8 mouse cellular contexts compared by ENCODE assay signal in genomic region chr13:90136156-90136910, GRCm38 (mm10). TPM values are rescaled to one million over a fixed set of nuclear protein-coding genes. Genes with fewer than 3 reads are reported as not detected.
A peak's percentile ranks its signal among the peaks of the same experiment; 100 is the strongest.
DNase-seq lines count a peak whose midpoint lies in the region; ATAC-seq and TF ChIP-seq lines count a peak whose summit lies in the region.

No protein-coding gene starts in this region.

- no peak overlapping the region for H3K4me3 ChIP-seq in lung, embryonic 14.5 days (ENCODE audit: low read depth, low read length)

- no peaks in the 10 kb centered on the region for H3K27me3 ChIP-seq in lung, embryonic 14.5 days (ENCODE audit: insufficient read depth, low read length)

- no peaks in the 10 kb centered on the region for H3K36me3 ChIP-seq in lung, embryonic 14.5 days (ENCODE audit: insufficient read depth)

- H3K27ac ChIP-seq in lung, embryonic 14.5 days (ENCODE audit: low read depth): no peak overlapping the region

- peak; percentile 27 for DNase-seq in lung, embryonic 14.5 days
- no peak for DNase-seq in lung, postnatal 36 days
- peak; percentile 31 for DNase-seq in gastrocnemius, postnatal 25 days
- DNase-seq in left cerebral cortex, postnatal 14 days (ENCODE audit: low spot score in 2 of 2): peak; percentile 49 to 61
- DNase-seq in skeletal muscle tissue, adult 2 months (ENCODE audit: low read depth, low spot score): peak; percentile 6
- no peak for DNase-seq in spleen, adult 12 weeks (ENCODE audit: low spot score)
- no peak for DNase-seq in spleen, postnatal 14 days (ENCODE audit: low spot score in 2 of 2)

- no peaks in the 10 kb centered on the region for H3K4me1 ChIP-seq in lung, embryonic 14.5 days (ENCODE audit: insufficient read depth)

- intact Hi-C loops in left cerebral cortex, postnatal 14 days (cut with DNase I): no loop called here

- no peak overlapping the region for H3K9ac ChIP-seq in lung, embryonic 14.5 days

- no peak for TF ChIP-seq CTCF in lung, embryonic 14.5 days (IDR thresholded peaks at IDR 0.05; ENCODE audit: low read depth)

- no peaks in the 10 kb centered on the region for H3K9me3 ChIP-seq in lung, embryonic 14.5 days (ENCODE audit: low read depth, low read length)

- no peak; the same call in 1 of the 2 replicates for ATAC-seq in lung, embryonic 14.5 days (ENCODE audit: insufficient read depth)
- ATAC-seq in common myeloid progenitor, adult 5-6 weeks (replicated peaks; ENCODE audit: low read depth, poor library complexity, severe bottlenecking): peak; percentile 100

- H3K4me2 ChIP-seq in lung, embryonic 14.5 days: no peak overlapping the region

- 85% methylated on average over 3 of the region's 3 CpGs for WGBS in lung, embryonic 14.5 days

RNA-seq across cellular contexts. Expression of gene Xrcc4, which starts 46.9 kb away (rescaled TPM):
- 10.5 and 11.2 TPM in 2 replicates for polyA plus RNA-seq in lung, embryonic 14.5 days (2014; fragmentation: Nextera tagmentation; extraction: Ambion mirVana)
- total RNA-seq in common myeloid progenitor, adult 5-6 weeks (2017): 22.9 and 23.3 TPM in 2 replicates
- 10 to 100 TPM in 1 of 2 experiments, 1 to 10 TPM in 1; 9.3 to 10.2 TPM for total RNA-seq in gastrocnemius, postnatal 25 days (2021)
- 10 to 100 TPM; 13.7 to 18.0 TPM for total RNA-seq in left cerebral cortex, postnatal 14 days (2021)

RNA-seq across cellular contexts. Expression of gene Tmem167, which starts 47.4 kb away (rescaled TPM):
- 75.1 and 77.4 TPM in 2 replicates for polyA plus RNA-seq in lung, embryonic 14.5 days (2014; fragmentation: Nextera tagmentation; extraction: Ambion mirVana)
- 23.9 and 26.1 TPM in 2 replicates for total RNA-seq in common myeloid progenitor, adult 5-6 weeks (2017)
- total RNA-seq in gastrocnemius, postnatal 25 days (2021): 1 to 10 TPM; 7.7 to 7.9 TPM
- total RNA-seq in left cerebral cortex, postnatal 14 days (2021): 10 to 100 TPM; 29.1 to 29.4 TPM

Comparison
In these comparisons a context has a peak if more than half of its experiments do, and no peak if none do; other contexts are left out.
1. DNase-seq: peak in lung, embryonic 14.5 days (single experiment), gastrocnemius, postnatal 25 days (single experiment), left cerebral cortex, postnatal 14 days (2 of 2) and skeletal muscle tissue, adult 2 months (single experiment); none in lung, postnatal 36 days (single experiment), spleen, adult 12 weeks (single experiment) and spleen, postnatal 14 days (0 of 2).